Mouse (Mus musculus) gastrocnemius, adult 2 months (tissue): ENCODE measurements around the gene Spata18. TPM values are rescaled to one million over a fixed set of nuclear protein-coding genes. Genes with fewer than 3 reads are reported as not detected.
A peak's percentile ranks its signal among the peaks of the same experiment; 100 is the strongest.

Experiments used
- DNase-seq: peaks from one replicate; pipeline ENCODE4 v3.0.0; 2022
- H3K27ac ChIP-seq: fragments of 200-600 bp; 2 replicates; pipeline ENCODE4 v1.8.1; 2022; ENCODE audit warnings: mild to moderate bottlenecking
- H3K4me3 ChIP-seq: fragments of 200-600 bp; 2 replicates; pipeline ENCODE4 v1.8.1; 2022; ENCODE audit warnings: mild to moderate bottlenecking, moderate library complexity
- CTCF ChIP-seq: fragments of 200-600 bp; IDR thresholded peaks from 2 replicates; pipeline ENCODE4 v1.8.1; 2022; ENCODE audit warnings: antibody characterized with exemption, mild to moderate bottlenecking, moderate library complexity
- intact Hi-C: fragments of 180-260 bp; cut with DNase I; formaldehyde crosslinking; loops from one replicate; pipeline ENCODE4 v1.15.1; 2025
- total RNA-seq, 2 experiments: library from RNA; stranded (reverse); gene quantifications; 2 replicates each; pipeline ENCODE4 v1.2.3; 2021

Spata18 gene
- total RNA-seq, 2 experiments from 2014 or later, result not detected

- no peak for DNase-seq
- TF ChIP-seq CTCF, result no peak
- intact Hi-C loops, result no loop called here
- Histone ChIP-seq H3K27ac (peak overlapping the region; percentile 2; the same call in 1 of the 2 replicates), H3K4me3 (no peak overlapping the region)
Measured at GRCm38 (mm10) chr5:73701946-73702710, 50.9 kb downstream of the Spata18 start.

- DNase-seq, result no peak
- Histone ChIP-seq H3K27ac (no peak overlapping the region), H3K4me3 (no peak overlapping the region)
- TF ChIP-seq CTCF, result no peak
- intact Hi-C loops, result no loop called here
Measured at GRCm38 (mm10) chr5:73703096-73703495, 51.9 kb downstream of the Spata18 start.

- TF ChIP-seq CTCF, result peak; percentile 19; the same call in 1 of the 2 replicates
- Histone ChIP-seq H3K4me3 (no peak overlapping the region), H3K27ac (no peak overlapping the region)
- intact Hi-C loops, result no loop called here
- DNase-seq, result no peak
Measured at GRCm38 (mm10) chr5:73704263-73704662, 53.1 kb downstream of the Spata18 start.

- no peak for DNase-seq
- Histone ChIP-seq H3K27ac (no peak overlapping the region), H3K4me3 (no peak overlapping the region)
- intact Hi-C loops, result no loop called here
- no peak for TF ChIP-seq CTCF
Measured at GRCm38 (mm10) chr5:73704757-73705156, 53.6 kb downstream of the Spata18 start.

GRCm38 (mm10) chr5:73705290-73705689, 54.1 kb downstream of the Spata18 start:
- DNase-seq, result no peak
- intact Hi-C loops, result no loop called here
- Histone ChIP-seq H3K4me3 (no peak overlapping the region), H3K27ac (no peak overlapping the region)
- TF ChIP-seq CTCF, result no peak

- intact Hi-C loops, result no loop called here
- Histone ChIP-seq H3K27ac (no peak overlapping the region), H3K4me3 (no peak overlapping the region)
- TF ChIP-seq CTCF, result no peak
- peak; percentile 30 for DNase-seq
Measured at GRCm38 (mm10) chr5:73712852-73713251, 61.7 kb downstream of the Spata18 start.

- Histone ChIP-seq H3K27ac (no peak overlapping the region), H3K4me3 (no peak overlapping the region)
- intact Hi-C loops, result no loop called here
- DNase-seq, result no peak
- no peak for TF ChIP-seq CTCF
Measured at GRCm38 (mm10) chr5:73716941-73717340, 65.8 kb downstream of the Spata18 start.

- H3K27ac ChIP-seq, result no peak overlapping the region
- H3K4me3 ChIP-seq, result no peak overlapping the region
- no peak for DNase-seq
- no peak for TF ChIP-seq CTCF
- intact Hi-C loops, result no loop called here
Measured at GRCm38 (mm10) chr5:73721682-73722282, 70.6 kb downstream of the Spata18 start.

GRCm38 (mm10) chr5:73725981-73726380, 74.8 kb downstream of the Spata18 start:
- TF ChIP-seq CTCF, result no peak
- no peak for DNase-seq
- intact Hi-C loops, result no loop called here
- peak overlapping the region; percentile 4; the same call in 1 of the 2 replicates for H3K27ac ChIP-seq
- H3K4me3 ChIP-seq, result no peak overlapping the region

- H3K4me3 ChIP-seq, result no peak overlapping the region
- TF ChIP-seq CTCF, result no peak
- DNase-seq, result no peak
- intact Hi-C loops, result no loop called here
- H3K27ac ChIP-seq, result no peak overlapping the region
Measured at GRCm38 (mm10) chr5:73728651-73729050, 77.5 kb downstream of the Spata18 start.

Other genes starting within 250 kb of the Spata18 start
- gene Cwh43, start 245.3 kb upstream of the Spata18 start, total RNA-seq, result not detected
- 10 to 100 TPM; 10.5 to 12.2 TPM for gene Dcun1d4, start 170.4 kb upstream of the Spata18 start, total RNA-seq
- gene Lrrc66, start 18.9 kb upstream of the Spata18 start, total RNA-seq, result not detected
- gene Sgcb, start 3.6 kb upstream of the Spata18 start, total RNA-seq, result 10 to 100 TPM; 88.5 to 89.5 TPM